Comparison of ENCODE assay signal across 10 mouse cellular contexts in the genomic region with DNA sequence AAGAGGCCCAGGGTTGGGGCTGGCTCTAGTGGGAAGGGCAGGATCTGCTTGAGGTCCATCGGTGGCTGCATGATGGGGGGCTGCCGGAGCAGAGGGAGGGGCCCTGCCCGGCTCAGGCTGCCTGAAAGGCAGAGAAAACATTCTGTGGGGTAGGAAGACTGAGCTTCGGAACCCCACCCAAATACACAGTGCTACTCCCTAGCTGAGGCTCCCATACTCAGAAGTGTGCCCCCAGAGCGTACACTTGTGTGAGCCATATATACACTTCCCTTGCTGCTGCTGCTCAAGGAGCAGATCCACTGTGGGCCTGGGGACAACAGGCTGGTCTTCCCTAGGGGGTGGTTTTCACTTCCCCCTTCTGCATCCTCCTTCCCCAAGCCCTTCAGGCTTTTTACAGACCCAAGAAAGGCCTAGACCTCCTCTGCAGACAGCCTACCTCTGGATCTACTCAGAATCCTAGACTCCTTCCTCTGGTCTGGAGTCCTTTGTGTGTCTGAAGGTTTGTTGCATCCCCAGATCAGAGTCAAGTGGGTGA. TPM values are rescaled to one million over a fixed set of nuclear protein-coding genes. Genes with fewer than 3 reads are reported as not detected.
DNase-seq lines count a peak whose midpoint lies in the region; ATAC-seq and TF ChIP-seq lines count a peak whose summit lies in the region.
"Had no signal": no experiment of that assay in that cellular context is flagged by ENCODE, and none has a peak within 500 bp of the region (broad histone marks: within the 10 kb centered on the region; RNA-seq: fewer than 3 reads in every experiment).

No protein-coding gene starts in this region.

- no peaks in the 10 kb centered on the region for H3K9me3 ChIP-seq in forebrain, embryonic 10.5 days
- no peaks in the 10 kb centered on the region for H3K9me3 ChIP-seq in forebrain, postnatal 0 days (ENCODE audit: low read length)
- H3K9me3 ChIP-seq in midbrain, embryonic 10.5 days (replicated peaks) = no peaks in the 10 kb centered on the region
- no peaks in the 10 kb centered on the region for H3K9me3 ChIP-seq in midbrain, embryonic 15.5 days
- no peaks in the 10 kb centered on the region for H3K9me3 ChIP-seq in liver, embryonic 14.5 days (ENCODE audit: control insufficient read depth, low read length)

- H3K9ac ChIP-seq in forebrain, postnatal 0 days = no peak overlapping the region
- no peak overlapping the region for H3K9ac ChIP-seq in midbrain, embryonic 15.5 days
- no peak overlapping the region for H3K9ac ChIP-seq in liver, embryonic 14.5 days (replicated peaks)

- no peaks in the 10 kb centered on the region for H3K36me3 ChIP-seq in forebrain, embryonic 10.5 days (replicated peaks)
- H3K36me3 ChIP-seq in forebrain, postnatal 0 days (ENCODE audit: insufficient read depth) = no peaks in the 10 kb centered on the region
- H3K36me3 ChIP-seq in midbrain, embryonic 10.5 days = no peaks in the 10 kb centered on the region
- H3K36me3 ChIP-seq in midbrain, embryonic 15.5 days (replicated peaks) = no peaks in the 10 kb centered on the region
- H3K36me3 ChIP-seq in liver, embryonic 14.5 days (replicated peaks; ENCODE audit: control insufficient read depth, insufficient read depth, low read depth) = no peaks in the 10 kb centered on the region
- no peaks in the 10 kb centered on the region for H3K36me3 ChIP-seq in small intestine, adult 2 months (ENCODE audit: control insufficient read depth, insufficient read depth, low read length)

- H3K4me1 ChIP-seq in forebrain, embryonic 10.5 days = peaks cover 63% of the 10 kb centered on the region
- no peaks in the 10 kb centered on the region for H3K4me1 ChIP-seq in forebrain, postnatal 0 days (ENCODE audit: insufficient read depth)
- H3K4me1 ChIP-seq in midbrain, embryonic 10.5 days = peaks cover 67% of the 10 kb centered on the region
- H3K4me1 ChIP-seq in midbrain, embryonic 15.5 days = peaks cover 24% of the 10 kb centered on the region
- peaks cover 0 to 21% of the 10 kb centered on the region in 2 experiments; a peak in 3 of 4 replicates for H3K4me1 ChIP-seq in liver, embryonic 14.5 days (replicated peaks; ENCODE audit: control insufficient read depth in 2 of 2, insufficient read depth in 2 of 2, low read length in 1 of 2)
- H3K4me1 ChIP-seq in small intestine, adult 2 months (ENCODE audit: control insufficient read depth, insufficient read depth, insufficient read length, low read length) = 0 out of 2 replicates have a peak, but pooled peaks cover 3% of the 10 kb centered on the region

- no peak overlapping the region for H3K4me2 ChIP-seq in forebrain, postnatal 0 days (ENCODE audit: low read depth)
- H3K4me2 ChIP-seq in midbrain, embryonic 15.5 days = no peak overlapping the region
- H3K4me2 ChIP-seq in liver, embryonic 14.5 days (ENCODE audit: low read depth) = peak overlapping the region; percentile 47

- no peak for DNase-seq in forebrain, embryonic 10.5 days (ENCODE audit: extremely low spot score, low spot score)
- no peak for DNase-seq in forebrain, postnatal 0 days
- DNase-seq in midbrain, embryonic 10.5 days (ENCODE audit: low spot score) = no peak
- DNase-seq in liver, embryonic 14.5 days (ENCODE audit: low read depth in 3 of 3, low spot score in 3 of 3) = no peak
- DNase-seq in urinary bladder, postnatal 10 days (ENCODE audit: low spot score) = no peak
- no peak for DNase-seq in layer of hippocampus, adult 11-12 months (ENCODE audit: low spot score)
- DNase-seq: kidney, postnatal 25 days; thymus, postnatal 25 days had no signal

- TF ChIP-seq CTCF in forebrain, postnatal 0 days (IDR thresholded peaks at IDR 0.05; ENCODE audit: low read depth) = no peak
- no peak for TF ChIP-seq CTCF in liver, embryonic 14.5 days (IDR thresholded peaks at IDR 0.05; ENCODE audit: low read depth)
- no peak for TF ChIP-seq CTCF in small intestine, adult 2 months (IDR thresholded peaks at IDR 0.05; ENCODE audit: extremely low read depth, insufficient read length, insufficient replicate concordance, low read depth, low read length)

- ATAC-seq in forebrain, postnatal 0 days = no peak
- ATAC-seq in midbrain, embryonic 15.5 days (replicated peaks) = no peak
- no peak for ATAC-seq in liver, embryonic 14.5 days (ENCODE audit: insufficient read depth)

- WGBS in forebrain, embryonic 10.5 days = 50% methylated on average over 5 of the region's 5 CpGs
- 57% methylated on average over 5 of the region's 5 CpGs for WGBS in forebrain, postnatal 0 days
- 55% methylated on average over 5 of the region's 5 CpGs for WGBS in midbrain, embryonic 10.5 days
- 43% methylated on average over 5 of the region's 5 CpGs for WGBS in midbrain, embryonic 15.5 days
- WGBS in liver, embryonic 14.5 days (ENCODE audit: insufficient replicate concordance) = 56% methylated on average over 5 of the region's 5 CpGs
- 61% methylated on average over 5 of the region's 5 CpGs for WGBS in small intestine, adult 2 months

- H3K4me3 ChIP-seq in forebrain, embryonic 10.5 days = peak overlapping the region; percentile 6; the same call in 1 of the 2 replicates
- H3K4me3 ChIP-seq in forebrain, postnatal 0 days (ENCODE audit: low read depth, low read length) = no peak overlapping the region
- H3K4me3 ChIP-seq in midbrain, embryonic 10.5 days = peak overlapping the region; percentile 34
- H3K4me3 ChIP-seq in midbrain, embryonic 15.5 days = no peak overlapping the region
- peak overlapping the region; percentile 3 to 6; a peak in 1 of 4 replicates for H3K4me3 ChIP-seq in liver, embryonic 14.5 days (ENCODE audit: insufficient read depth in 1 of 2, low read depth in 2 of 2, low read length in 2 of 2)
- H3K4me3 ChIP-seq in small intestine, adult 2 months (ENCODE audit: low read depth, low read length) = peak overlapping the region; percentile 31; the same call in 1 of the 2 replicates

- TF ChIP-seq EP300 in liver, embryonic 14.5 days (IDR thresholded peaks at IDR 0.05; ENCODE audit: low read depth) = no peak

- peaks cover 30% of the 10 kb centered on the region for H3K27me3 ChIP-seq in forebrain, embryonic 10.5 days (ENCODE audit: poor library complexity, severe bottlenecking)
- no peaks in the 10 kb centered on the region for H3K27me3 ChIP-seq in forebrain, postnatal 0 days (ENCODE audit: insufficient read depth, low read length)
- peaks cover 19% of the 10 kb centered on the region for H3K27me3 ChIP-seq in midbrain, embryonic 10.5 days (ENCODE audit: low read depth, poor library complexity, severe bottlenecking)
- no peaks in the 10 kb centered on the region for H3K27me3 ChIP-seq in midbrain, embryonic 15.5 days (replicated peaks)
- no peaks in the 10 kb centered on the region; the same call in 1 of the 2 replicates for H3K27me3 ChIP-seq in liver, embryonic 14.5 days (ENCODE audit: control insufficient read depth, insufficient read depth, low read length)
- H3K27me3 ChIP-seq in small intestine, adult 2 months (ENCODE audit: control insufficient read depth, insufficient read depth, low read length) = no peaks in the 10 kb centered on the region

- H3K27ac ChIP-seq in forebrain, embryonic 10.5 days = peak overlapping the region; percentile 81
- no peak overlapping the region for H3K27ac ChIP-seq in forebrain, postnatal 0 days (ENCODE audit: low read depth, low read length)
- peak overlapping the region; percentile 85 for H3K27ac ChIP-seq in midbrain, embryonic 10.5 days (replicated peaks)
- no peak overlapping the region for H3K27ac ChIP-seq in midbrain, embryonic 15.5 days
- no peak overlapping the region for H3K27ac ChIP-seq in liver, embryonic 14.5 days
- peak overlapping the region; percentile 53; the same call in 1 of the 2 replicates for H3K27ac ChIP-seq in small intestine, adult 2 months (ENCODE audit: insufficient read depth, low read depth, low read length)

- TF ChIP-seq POLR2A in small intestine, adult 2 months (IDR thresholded peaks at IDR 0.05; ENCODE audit: low read depth, low read length) = no peak

RNA-seq across cellular contexts. Expression of gene Zfp385a, which starts 6.7 kb away (rescaled TPM):
- 23.1 and 23.6 TPM in 2 replicates for polyA plus RNA-seq in forebrain, embryonic 10.5 days (2016; fragmentation: Nextera tagmentation; extraction: Ambion mirVana)
- 11.6 and 13.0 TPM in 2 replicates for total RNA-seq in forebrain, postnatal 0 days (2014; rRNA removed)
- polyA plus RNA-seq in forebrain, postnatal 0 days (2015; fragmentation: Nextera tagmentation; extraction: Ambion mirVana) = 20.5 and 21.3 TPM in 2 replicates
- 24.3 and 25.5 TPM in 2 replicates for polyA plus RNA-seq in midbrain, embryonic 10.5 days (2016; fragmentation: Nextera tagmentation; extraction: Ambion mirVana)
- polyA plus RNA-seq in midbrain, embryonic 15.5 days (2015; fragmentation: Nextera tagmentation; extraction: Ambion mirVana) = 24.4 and 25.6 TPM in 2 replicates
- 4.9 and 5.6 TPM in 2 replicates for polyA plus RNA-seq in liver, embryonic 14.5 days (2012; rRNA removed)
- polyA plus RNA-seq in liver, embryonic 14.5 days (2014; fragmentation: Nextera tagmentation; extraction: Ambion mirVana) = 4.7 and 6.2 TPM in 2 replicates
- 6.1 and 7.5 TPM in 2 replicates for polyA plus RNA-seq in small intestine, adult 2 months (2012; rRNA removed)

RNA-seq across cellular contexts. Expression of gene Gpr84, which starts 22.7 kb away (rescaled TPM):
- polyA plus RNA-seq in forebrain, embryonic 10.5 days (2016; fragmentation: Nextera tagmentation; extraction: Ambion mirVana) = 0.14 and 0.36 TPM in 2 replicates
- 0.29 and 0.54 TPM in 2 replicates for total RNA-seq in forebrain, postnatal 0 days (2014; rRNA removed)
- 0.31 and 0.33 TPM in 2 replicates for polyA plus RNA-seq in forebrain, postnatal 0 days (2015; fragmentation: Nextera tagmentation; extraction: Ambion mirVana)
- polyA plus RNA-seq in midbrain, embryonic 10.5 days (2016; fragmentation: Nextera tagmentation; extraction: Ambion mirVana) = 0.32 and 0.47 TPM in 2 replicates
- 0.31 and 0.34 TPM in 2 replicates for polyA plus RNA-seq in midbrain, embryonic 15.5 days (2015; fragmentation: Nextera tagmentation; extraction: Ambion mirVana)
- 0.17 and 0.20 TPM in 2 replicates for polyA plus RNA-seq in liver, embryonic 14.5 days (2012; rRNA removed)
- 0.18 and 0.32 TPM in 2 replicates for polyA plus RNA-seq in liver, embryonic 14.5 days (2014; fragmentation: Nextera tagmentation; extraction: Ambion mirVana)
- polyA plus RNA-seq in small intestine, adult 2 months (2012; rRNA removed) = 0.06 and 0.11 TPM in 2 replicates

RNA-seq across cellular contexts. Expression of gene Itga5, which starts 33.4 kb away (rescaled TPM):
- 22.8 and 25.6 TPM in 2 replicates for polyA plus RNA-seq in forebrain, embryonic 10.5 days (2016; fragmentation: Nextera tagmentation; extraction: Ambion mirVana)
- 2.2 and 3.2 TPM in 2 replicates for total RNA-seq in forebrain, postnatal 0 days (2014; rRNA removed)
- polyA plus RNA-seq in forebrain, postnatal 0 days (2015; fragmentation: Nextera tagmentation; extraction: Ambion mirVana) = 2.9 and 3.5 TPM in 2 replicates
- 26.1 and 26.4 TPM in 2 replicates for polyA plus RNA-seq in midbrain, embryonic 10.5 days (2016; fragmentation: Nextera tagmentation; extraction: Ambion mirVana)
- polyA plus RNA-seq in midbrain, embryonic 15.5 days (2015; fragmentation: Nextera tagmentation; extraction: Ambion mirVana) = 7.3 and 8.2 TPM in 2 replicates
- polyA plus RNA-seq in liver, embryonic 14.5 days (2012; rRNA removed) = 8.4 and 9.3 TPM in 2 replicates
- polyA plus RNA-seq in liver, embryonic 14.5 days (2014; fragmentation: Nextera tagmentation; extraction: Ambion mirVana) = 9.9 and 12.5 TPM in 2 replicates
- 8.8 and 9.4 TPM in 2 replicates for polyA plus RNA-seq in small intestine, adult 2 months (2012; rRNA removed)

Comparison
In these comparisons a context has a peak if more than half of its experiments do, and no peak if none do; other contexts are left out.
1. H3K27ac ChIP-seq: peak in forebrain, embryonic 10.5 days (single experiment), midbrain, embryonic 10.5 days (single experiment) and small intestine, adult 2 months (single experiment); none in forebrain, postnatal 0 days (single experiment), midbrain, embryonic 15.5 days (single experiment) and liver, embryonic 14.5 days (single experiment).
2. H3K4me3 ChIP-seq: peak in forebrain, embryonic 10.5 days (single experiment), midbrain, embryonic 10.5 days (single experiment), liver, embryonic 14.5 days (2 of 2) and small intestine, adult 2 months (single experiment); none in forebrain, postnatal 0 days (single experiment) and midbrain, embryonic 15.5 days (single experiment).